Mouse (Mus musculus): ENCODE measurements around the gene Rnasek. TPM values are rescaled to one million over a fixed set of nuclear protein-coding genes. Genes with fewer than 3 reads are reported as not detected.

Rnasek gene
- polyA plus RNA-seq, 1 experiment from 2014 or later, result 443 TPM

GRCm38 (mm10) chr11:70266405-70266804 lies 26.8 kb upstream of the Rnasek start:
- Histone ChIP-seq H3K4me1 (ENCODE audit: control insufficient read depth, insufficient read depth, low read depth, low read length) (no peaks in the 10 kb centered on the region), H3K9ac (ENCODE audit: low read depth, low read length) (no peak overlapping the region), H3K4me3 (ENCODE audit: low read length) (no peak overlapping the region), H3K27ac (ENCODE audit: low read depth, low read length) (no peak overlapping the region), H3K4me2 (ENCODE audit: low read length) (no peak overlapping the region), H3K9me3 (ENCODE audit: control insufficient read depth, low read length) (no peaks in the 10 kb centered on the region), H3K36me3 (ENCODE audit: control insufficient read depth, insufficient read depth, low read length) (no peaks in the 10 kb centered on the region), H3K27me3 (replicated peaks; ENCODE audit: control insufficient read depth, insufficient read depth, low read length) (no peaks in the 10 kb centered on the region)
- no peak for ATAC-seq
- 90% methylated on average over 1 of the region's 1 CpGs for WGBS

DNA sequence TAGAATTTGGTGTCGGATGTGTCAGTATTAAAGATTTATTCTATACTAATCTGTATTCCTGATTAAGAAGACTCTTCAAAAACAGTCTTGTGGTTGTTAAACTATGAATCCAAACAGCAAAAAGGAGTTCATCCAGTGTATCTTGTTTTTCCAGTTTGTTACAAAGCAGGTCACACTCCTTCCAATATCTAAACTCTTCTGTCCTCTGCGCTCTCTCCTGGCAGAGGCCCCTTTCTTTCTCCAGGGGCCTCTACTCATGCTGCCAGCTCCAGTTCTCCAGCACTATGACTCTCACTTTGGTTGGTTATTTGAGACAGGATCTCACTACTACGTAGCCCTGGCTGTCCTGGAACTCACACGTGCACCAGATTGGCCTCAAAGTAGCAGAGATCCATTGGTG lies 26.2 kb upstream of the Rnasek start:
- no peaks in the 10 kb centered on the region for H3K9me3 ChIP-seq (ENCODE audit: control insufficient read depth, low read length)
- 77% methylated on average over 4 of the region's 4 CpGs for WGBS
- H3K9ac ChIP-seq (ENCODE audit: low read depth, low read length), result no peak overlapping the region
- no peak for ATAC-seq
- no peak overlapping the region for H3K4me3 ChIP-seq (ENCODE audit: low read length)
- no peaks in the 10 kb centered on the region for H3K36me3 ChIP-seq (ENCODE audit: control insufficient read depth, insufficient read depth, low read length)
- no peaks in the 10 kb centered on the region for H3K4me1 ChIP-seq (ENCODE audit: control insufficient read depth, insufficient read depth, low read depth, low read length)
- no peak overlapping the region for H3K27ac ChIP-seq (ENCODE audit: low read depth, low read length)
- H3K27me3 ChIP-seq (replicated peaks; ENCODE audit: control insufficient read depth, insufficient read depth, low read length), result no peaks in the 10 kb centered on the region
- H3K4me2 ChIP-seq (ENCODE audit: low read length), result no peak overlapping the region

GRCm38 (mm10) chr11:70265252-70265651 lies 25.6 kb upstream of the Rnasek start:
- ATAC-seq, result no peak
- no peaks in the 10 kb centered on the region for H3K27me3 ChIP-seq (replicated peaks; ENCODE audit: control insufficient read depth, insufficient read depth, low read length)
- 60% methylated on average over 3 of the region's 3 CpGs for WGBS
- H3K9me3 ChIP-seq (ENCODE audit: control insufficient read depth, low read length), result no peaks in the 10 kb centered on the region
- H3K9ac ChIP-seq (ENCODE audit: low read depth, low read length), result no peak overlapping the region
- H3K4me1 ChIP-seq (ENCODE audit: control insufficient read depth, insufficient read depth, low read depth, low read length), result no peaks in the 10 kb centered on the region
- no peak overlapping the region for H3K27ac ChIP-seq (ENCODE audit: low read depth, low read length)
- H3K4me2 ChIP-seq (ENCODE audit: low read length), result no peak overlapping the region
- no peaks in the 10 kb centered on the region for H3K36me3 ChIP-seq (ENCODE audit: control insufficient read depth, insufficient read depth, low read length)
- H3K4me3 ChIP-seq (ENCODE audit: low read length), result no peak overlapping the region

DNA sequence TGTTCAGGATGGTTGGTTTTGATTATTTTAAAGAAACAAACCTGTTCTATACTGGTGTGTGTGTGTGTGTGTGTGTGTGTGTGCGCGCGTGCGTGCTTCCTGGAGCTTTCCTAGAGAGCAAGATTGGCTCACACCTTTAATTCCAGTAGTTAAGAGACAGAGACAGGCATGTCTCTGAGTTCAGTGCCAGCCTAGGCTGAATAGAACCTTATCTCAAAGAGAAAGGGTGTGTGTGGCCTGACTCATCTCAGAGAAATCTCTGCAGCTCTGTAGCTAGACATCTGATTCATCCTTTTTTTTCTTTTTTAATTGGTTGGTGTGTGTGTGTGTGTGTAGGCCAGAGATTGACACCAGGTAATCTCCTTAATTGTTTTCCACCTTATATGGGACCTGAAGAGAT lies 19.4 kb upstream of the Rnasek start:
- WGBS, result 100% methylated on average over 4 of the region's 4 CpGs
- no peak overlapping the region for H3K4me2 ChIP-seq (ENCODE audit: low read length)
- no peak overlapping the region for H3K4me3 ChIP-seq (ENCODE audit: low read length)
- peaks cover 11% of the 10 kb centered on the region for H3K27me3 ChIP-seq (replicated peaks; ENCODE audit: control insufficient read depth, insufficient read depth, low read length)
- no peak for ATAC-seq
- no peaks in the 10 kb centered on the region for H3K36me3 ChIP-seq (ENCODE audit: control insufficient read depth, insufficient read depth, low read length)
- H3K9me3 ChIP-seq (ENCODE audit: control insufficient read depth, low read length), result no peaks in the 10 kb centered on the region
- H3K27ac ChIP-seq (ENCODE audit: low read depth, low read length), result no peak overlapping the region
- H3K4me1 ChIP-seq (ENCODE audit: control insufficient read depth, insufficient read depth, low read depth, low read length), result peaks cover 3% of the 10 kb centered on the region; the same call in 1 of the 2 replicates
- H3K9ac ChIP-seq (ENCODE audit: low read depth, low read length), result no peak overlapping the region

GRCm38 (mm10) chr11:70254931-70255531 lies 15.4 kb upstream of the Rnasek start, which contains the start of gene Alox12:
Gene Alox12, minus strand, starts transcription at chr11:70255353.
- Histone ChIP-seq H3K4me2 (ENCODE audit: low read length) (peak within 1 kb of the TSS; percentile 49), H3K9ac (ENCODE audit: low read depth, low read length) (no peak within 1 kb of the TSS; the same call in 1 of the 2 replicates), H3K27me3 (replicated peaks; ENCODE audit: control insufficient read depth, insufficient read depth, low read length) (peaks cover 29% of the 10 kb centered on the region), H3K27ac (ENCODE audit: low read depth, low read length) (no peak within 1 kb of the TSS), H3K9me3 (ENCODE audit: control insufficient read depth, low read length) (no peaks in the 10 kb centered on the region), H3K4me3 (ENCODE audit: low read length) (peak within 1 kb of the TSS; percentile 19; the same call in 1 of the 2 replicates), H3K4me1 (ENCODE audit: control insufficient read depth, insufficient read depth, low read depth, low read length) (peaks cover 3% of the 10 kb centered on the region; the same call in 1 of the 2 replicates), H3K36me3 (ENCODE audit: control insufficient read depth, insufficient read depth, low read length) (no peaks in the 10 kb centered on the region)
- 3% methylated on average over 25 of the region's 25 CpGs for WGBS
- ATAC-seq, result no peak

DNA sequence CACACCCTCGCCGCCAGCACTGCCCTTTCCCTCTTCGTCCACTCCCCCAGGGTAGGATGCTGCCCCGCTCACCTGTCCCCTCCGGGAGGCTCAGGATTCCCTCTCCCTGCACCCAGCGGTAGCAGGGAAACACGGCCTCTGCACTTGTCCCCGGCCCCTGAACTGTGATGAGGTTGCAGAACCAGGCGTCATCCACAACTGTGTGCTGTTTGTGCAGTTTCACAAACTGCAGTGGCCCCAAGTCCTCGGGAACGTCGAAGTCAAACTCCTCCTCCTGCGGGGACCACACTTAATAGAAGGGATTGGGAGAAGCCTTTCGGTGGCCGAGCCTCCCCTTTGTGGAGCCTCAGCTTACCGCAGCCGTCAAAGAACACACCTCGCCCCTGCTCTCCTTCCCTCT lies 14.7 kb upstream of the Rnasek start:
- H3K4me3 ChIP-seq (ENCODE audit: low read length), result peak overlapping the region; percentile 1; the same call in 1 of the 2 replicates
- H3K9ac ChIP-seq (ENCODE audit: low read depth, low read length), result no peak overlapping the region
- 6% methylated on average over 18 of the region's 18 CpGs for WGBS
- H3K27ac ChIP-seq (ENCODE audit: low read depth, low read length), result no peak overlapping the region
- H3K36me3 ChIP-seq (ENCODE audit: control insufficient read depth, insufficient read depth, low read length), result no peaks in the 10 kb centered on the region
- H3K9me3 ChIP-seq (ENCODE audit: control insufficient read depth, low read length), result no peaks in the 10 kb centered on the region
- H3K27me3 ChIP-seq (replicated peaks; ENCODE audit: control insufficient read depth, insufficient read depth, low read length), result peaks cover 29% of the 10 kb centered on the region
- no peak for ATAC-seq
- H3K4me2 ChIP-seq (ENCODE audit: low read length), result no peak overlapping the region; the same call in 1 of the 2 replicates
- H3K4me1 ChIP-seq (ENCODE audit: control insufficient read depth, insufficient read depth, low read depth, low read length), result peaks cover 3% of the 10 kb centered on the region; the same call in 1 of the 2 replicates

- H3K9me3 ChIP-seq (ENCODE audit: control insufficient read depth, low read length), result no peaks in the 10 kb centered on the region
- H3K36me3 ChIP-seq (ENCODE audit: control insufficient read depth, insufficient read depth, low read length), result no peaks in the 10 kb centered on the region
- ATAC-seq, result no peak
- H3K4me1 ChIP-seq (ENCODE audit: control insufficient read depth, insufficient read depth, low read depth, low read length), result peaks cover 3% of the 10 kb centered on the region; the same call in 1 of the 2 replicates
- H3K4me3 ChIP-seq (ENCODE audit: low read length), result no peak overlapping the region
- H3K27ac ChIP-seq (ENCODE audit: low read depth, low read length), result no peak overlapping the region
- H3K9ac ChIP-seq (ENCODE audit: low read depth, low read length), result no peak overlapping the region
- H3K4me2 ChIP-seq (ENCODE audit: low read length), result no peak overlapping the region
- 83% methylated on average over 8 of the region's 8 CpGs for WGBS
- peaks cover 29% of the 10 kb centered on the region for H3K27me3 ChIP-seq (replicated peaks; ENCODE audit: control insufficient read depth, insufficient read depth, low read length)
Observed at GRCm38 (mm10) chr11:70251853-70252252, 12.2 kb upstream of the Rnasek start.

- Histone ChIP-seq H3K27ac (ENCODE audit: low read depth, low read length) (no peak overlapping the region), H3K36me3 (ENCODE audit: control insufficient read depth, insufficient read depth, low read length) (no peaks in the 10 kb centered on the region), H3K9ac (ENCODE audit: low read depth, low read length) (no peak overlapping the region), H3K9me3 (ENCODE audit: control insufficient read depth, low read length) (no peaks in the 10 kb centered on the region), H3K4me1 (ENCODE audit: control insufficient read depth, insufficient read depth, low read depth, low read length) (peaks cover 3% of the 10 kb centered on the region; the same call in 1 of the 2 replicates), H3K27me3 (replicated peaks; ENCODE audit: control insufficient read depth, insufficient read depth, low read length) (peaks cover 24% of the 10 kb centered on the region), H3K4me2 (ENCODE audit: low read length) (no peak overlapping the region), H3K4me3 (ENCODE audit: low read length) (no peak overlapping the region)
- ATAC-seq, result no peak
- WGBS, result 81% methylated on average over 11 of the region's 11 CpGs
Observed at GRCm38 (mm10) chr11:70250150-70250549, 10.5 kb upstream of the Rnasek start.

DNA sequence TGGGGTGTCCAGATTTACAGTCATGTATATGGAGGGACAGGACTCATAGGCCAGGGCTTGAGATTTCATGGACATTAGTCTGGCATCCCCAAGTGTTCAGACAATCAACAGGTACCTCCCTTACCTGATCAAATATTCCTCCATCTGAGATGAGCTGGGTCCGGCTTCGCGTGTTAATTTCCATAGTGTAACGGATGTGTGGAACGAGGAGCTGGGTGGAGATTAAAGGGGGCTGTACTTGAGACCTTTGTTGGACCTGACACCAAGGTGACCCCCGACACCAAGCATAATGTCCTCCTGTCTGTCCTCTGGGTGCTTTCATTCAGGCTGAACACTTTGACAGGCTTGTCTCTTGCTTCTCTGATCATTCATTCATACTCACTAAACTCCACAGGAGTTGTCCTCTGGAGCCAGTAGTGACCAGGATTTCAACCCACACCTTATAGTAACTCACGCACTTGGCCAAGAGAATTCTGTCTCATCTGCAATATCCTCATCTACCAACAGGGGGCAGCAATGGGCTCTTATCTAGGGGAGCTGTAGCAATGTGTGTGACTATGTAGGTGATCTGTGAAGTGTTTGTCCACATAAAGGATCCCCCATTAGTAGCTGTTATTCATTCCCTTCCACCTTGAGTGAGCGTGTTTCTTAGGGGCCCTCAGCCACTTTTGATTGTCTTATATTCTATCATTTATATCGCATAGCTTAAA lies 7.6 kb upstream of the Rnasek start:
- no peaks in the 10 kb centered on the region for H3K9me3 ChIP-seq (ENCODE audit: control insufficient read depth, low read length)
- H3K4me1 ChIP-seq (ENCODE audit: control insufficient read depth, insufficient read depth, low read depth, low read length), result no peaks in the 10 kb centered on the region
- H3K9ac ChIP-seq (ENCODE audit: low read depth, low read length), result no peak overlapping the region
- no peak overlapping the region for H3K4me3 ChIP-seq (ENCODE audit: low read length)
- 45% methylated on average over 9 of the region's 9 CpGs for WGBS
- H3K36me3 ChIP-seq (ENCODE audit: control insufficient read depth, insufficient read depth, low read length), result no peaks in the 10 kb centered on the region
- peaks cover 5% of the 10 kb centered on the region for H3K27me3 ChIP-seq (replicated peaks; ENCODE audit: control insufficient read depth, insufficient read depth, low read length)
- ATAC-seq, result no peak
- no peak overlapping the region for H3K27ac ChIP-seq (ENCODE audit: low read depth, low read length)
- H3K4me2 ChIP-seq (ENCODE audit: low read length), result no peak overlapping the region
